Mouse (Mus musculus) testis, adult 2 months (tissue): Measurements from ENCODE around the gene Vnn1.

Experiments used
- CTCF ChIP-seq: fragments of 200-500 bp; IDR thresholded peaks from 2 replicates; pipeline ENCODE4 v1.5.1; 2012; ENCODE audit warnings: low read depth, mild to moderate bottlenecking, inconsistent platforms, low read length, moderate library complexity; ENCODE audit not compliant: control insufficient read depth, insufficient read depth, insufficient replicate concordance
- POLR2A ChIP-seq: fragments of 200-500 bp; IDR thresholded peaks from 2 replicates; pipeline ENCODE4 v1.6.1; 2012; ENCODE audit warnings: low read depth, mild to moderate bottlenecking, inconsistent platforms, low read length, moderate library complexity; ENCODE audit not compliant: control insufficient read depth

- TF ChIP-seq CTCF (no peak), POLR2A (no peak)
These were observed 55.1 kb downstream of the Vnn1 start, which contains the start of gene Taar3 for GRCm38 (mm10) chr10:23949508-23950005.
